Mouse (Mus musculus) mouse embryonic stem cell (cell line): ENCODE data around the gene Gpatch8.
"Not testable (repeated sequence)": the region's sequence is repeated elsewhere in the genome, so short reads cannot be mapped to it uniquely, and the experiment has no call there.

ENCODE experiments used
- in situ Hi-C, 2 experiments: fragments of 300-500 bp; cut with MboI; formaldehyde crosslinking; loops; 1 replicate in 1 of 2; 3 replicates in 1 of 2; pipeline ENCODE4 v1.14.3; 2019 to 2020; ENCODE audit warnings: low sequenced_read_pairs in 2 of 2, low pct_unique_long_range_greater_than_20kb in 1 of 2, mixed read lengths in 1 of 2; ENCODE audit not compliant: unreplicated experiment in 1 of 2

The Gpatch8 gene

DNA sequence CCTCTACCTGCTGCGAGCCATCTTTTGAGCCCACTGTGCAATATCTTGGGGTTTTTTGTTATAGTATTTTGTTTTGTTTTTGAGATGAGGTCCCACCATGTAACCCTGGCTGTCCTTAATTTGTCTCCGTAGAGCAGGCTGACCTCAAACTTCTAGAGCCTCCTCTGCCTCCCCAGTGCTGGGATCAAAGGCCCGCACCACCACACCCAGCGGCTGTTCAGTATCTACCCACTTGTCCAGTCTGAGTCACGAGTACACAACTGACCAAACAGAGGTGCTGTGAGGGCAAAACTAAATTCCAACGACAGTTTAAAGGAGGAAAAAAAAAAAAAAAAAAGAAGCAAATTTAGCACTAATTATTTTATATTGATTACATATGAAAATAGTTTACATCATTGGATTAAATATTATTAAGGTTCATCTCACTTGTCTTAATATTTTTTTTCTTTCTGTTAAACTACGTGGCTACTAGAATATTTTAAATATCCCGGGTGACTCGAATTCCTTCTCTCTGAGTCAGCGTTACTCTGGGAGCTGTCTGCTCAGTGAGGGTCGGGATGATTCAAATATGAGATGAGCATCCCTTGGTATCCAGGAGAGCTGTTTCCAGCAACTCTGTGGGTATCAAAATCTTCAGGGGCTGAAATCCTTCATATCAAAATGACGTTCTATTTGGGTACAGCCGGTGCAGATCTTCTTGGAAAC lies 20.0 kb upstream of the Gpatch8 start:
- in situ Hi-C loops = no loop called here

DNA sequence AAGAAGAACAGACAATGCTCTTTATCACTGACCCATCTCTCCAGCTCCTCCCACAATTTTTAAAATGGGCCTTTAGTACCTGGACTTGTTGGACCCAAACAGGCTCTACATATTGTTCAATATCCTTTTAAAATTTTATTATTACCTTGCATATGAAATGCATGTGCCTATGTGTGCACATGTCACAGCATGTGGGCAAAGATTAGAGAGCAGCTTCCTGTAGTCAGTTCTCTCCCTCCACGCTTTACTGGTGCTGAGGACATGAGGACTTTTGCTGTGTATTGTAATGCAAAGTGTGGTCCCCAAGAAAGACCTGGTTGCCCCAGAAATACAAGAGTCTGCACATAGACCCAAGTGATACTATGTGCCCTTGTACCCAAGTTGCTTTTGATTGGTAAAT lies 18.8 kb upstream of the Gpatch8 start:
- in situ Hi-C loops = no loop called here

DNA sequence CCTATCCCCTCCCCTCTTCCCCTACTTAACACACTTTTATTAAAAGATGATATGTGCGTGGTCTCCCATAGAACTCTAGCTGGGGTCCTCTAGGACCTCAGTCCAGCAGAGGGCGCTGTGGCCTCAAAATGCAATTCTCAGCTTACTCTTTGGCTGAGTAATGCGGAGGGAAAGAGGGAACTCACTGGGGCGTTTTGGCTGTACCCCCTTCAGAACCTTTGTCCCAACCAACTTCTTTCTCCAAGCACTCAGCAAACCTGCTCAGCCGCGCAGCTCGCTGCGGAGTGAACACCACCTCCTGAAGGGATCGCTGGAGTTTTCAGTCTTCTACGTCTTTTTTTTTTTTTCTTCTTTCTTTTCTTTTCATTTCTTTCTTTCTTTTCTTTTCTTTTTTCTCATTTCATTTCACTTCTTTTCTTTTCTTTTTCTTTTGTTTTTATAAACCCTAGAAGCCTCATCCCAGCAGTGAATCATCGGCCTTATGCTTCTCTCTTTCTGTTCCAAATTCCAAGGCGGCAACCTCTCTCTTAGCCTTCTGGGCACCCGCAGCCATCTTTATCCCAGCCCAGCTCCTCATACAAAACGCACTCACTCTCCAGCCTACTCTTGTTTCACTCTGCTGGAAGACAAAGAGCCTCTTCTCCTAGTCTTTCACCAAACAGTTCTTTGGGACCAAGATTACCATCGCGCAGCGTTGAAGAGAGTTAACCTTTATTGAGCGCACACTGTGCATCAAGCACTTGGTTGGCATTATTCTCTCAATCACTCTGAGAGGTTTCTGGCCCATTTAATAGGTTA lies 16.9 kb upstream of the Gpatch8 start:
- in situ Hi-C loops = no loop called here

DNA sequence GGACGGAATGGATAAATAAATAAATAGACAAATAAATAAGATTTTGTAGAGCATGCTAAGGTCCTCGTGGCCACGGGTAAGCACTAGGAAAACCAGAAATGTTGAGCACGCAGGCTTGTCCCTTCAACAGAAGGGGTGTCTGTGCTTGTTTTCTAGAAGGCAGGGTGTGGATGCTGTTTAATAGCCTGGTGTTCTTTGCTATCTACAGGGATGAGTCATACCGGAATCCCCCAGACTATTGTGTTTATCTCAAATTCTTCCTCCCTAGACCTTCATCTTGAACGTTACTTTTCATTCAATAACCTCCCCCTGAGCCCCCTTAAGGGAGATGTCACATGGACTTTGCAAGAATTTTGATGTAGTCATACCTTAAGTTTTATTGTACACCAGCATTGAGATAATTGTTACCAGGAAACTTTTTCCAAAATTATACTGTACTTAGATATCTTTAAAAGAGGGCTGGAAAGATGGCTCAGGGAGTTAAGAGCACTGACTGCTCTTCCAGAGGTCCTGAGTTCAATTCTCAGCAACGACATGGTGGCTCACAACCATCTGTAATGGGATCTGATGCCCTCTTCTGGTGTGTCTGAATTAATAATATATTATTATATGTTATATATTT lies 12.7 kb upstream of the Gpatch8 start:
- in situ Hi-C loops = loop anchor here in 1 of 2 experiments (5.0 kb wide), 1 partner anchor 83 kb away; no protein-coding TSS in a partner anchor

DNA sequence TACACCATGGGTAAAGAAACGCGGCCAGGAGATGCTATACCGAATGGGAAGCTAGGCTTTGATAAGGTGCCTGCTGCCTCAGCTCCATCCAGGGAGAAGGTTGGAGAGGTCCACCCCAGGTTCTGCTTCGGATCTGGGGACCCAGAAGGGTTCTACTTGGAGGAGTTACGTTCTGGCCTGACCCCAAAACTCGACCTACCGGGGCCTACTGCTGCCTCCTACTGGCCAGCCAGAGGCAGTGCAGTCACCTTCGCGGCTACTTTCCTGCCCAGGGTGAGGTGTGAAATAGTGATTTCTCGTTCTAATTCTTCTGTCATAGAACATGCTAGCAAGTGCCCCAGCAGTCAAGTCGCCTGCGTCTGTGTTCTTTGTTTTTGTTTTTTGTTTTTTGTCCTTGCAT lies 12.0 kb upstream of the Gpatch8 start:
- in situ Hi-C loops = loop anchor here in 1 of 2 experiments (5.0 kb wide), 1 partner anchor 84 kb away; no protein-coding TSS in a partner anchor

DNA sequence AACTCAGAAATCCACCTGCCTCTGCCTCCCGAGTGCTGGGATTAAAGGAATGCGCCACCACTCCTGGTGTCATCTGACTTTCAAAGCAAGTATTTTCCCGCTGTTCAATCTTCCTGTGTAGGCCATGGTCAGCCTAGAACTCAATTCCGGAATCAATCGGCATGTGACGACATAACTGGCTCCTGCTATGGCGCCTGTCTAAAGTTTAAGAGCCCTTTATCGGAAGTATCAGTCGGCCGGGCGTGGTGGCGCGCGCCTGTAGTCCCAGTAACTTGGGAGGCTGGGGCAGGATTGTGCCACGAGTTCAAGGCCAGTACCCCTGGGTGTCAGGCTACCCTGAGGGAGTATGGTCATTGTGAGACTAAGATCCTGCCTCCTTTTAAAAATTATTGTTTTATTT lies 11.5 kb upstream of the Gpatch8 start:
- in situ Hi-C loops = loop anchor here in 1 of 2 experiments (5.0 kb wide), 1 partner anchor 85 kb away; no protein-coding TSS in a partner anchor

DNA sequence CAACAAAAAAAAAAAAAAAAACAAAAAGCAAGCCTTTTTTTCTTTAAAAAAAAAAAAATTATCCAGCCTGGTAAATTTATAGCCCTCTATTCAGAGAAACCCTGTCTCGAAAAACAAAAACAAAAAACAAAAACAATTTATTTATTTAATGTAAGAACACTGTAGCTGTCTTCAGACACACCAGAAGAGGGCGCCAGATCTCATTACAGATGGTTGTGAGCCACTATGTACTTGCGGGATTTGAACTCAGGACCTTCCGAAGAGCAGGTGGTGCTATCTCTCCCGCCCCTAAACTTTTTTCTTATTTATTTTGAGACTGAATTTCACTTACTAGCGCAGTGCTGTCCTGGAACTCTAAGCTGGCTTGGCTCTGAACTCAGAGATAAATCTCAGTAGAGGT lies 11.0 kb upstream of the Gpatch8 start:
- in situ Hi-C loops = loop anchor here in 1 of 2 experiments (5.0 kb wide), 1 partner anchor 85 kb away; no protein-coding TSS in a partner anchor

DNA sequence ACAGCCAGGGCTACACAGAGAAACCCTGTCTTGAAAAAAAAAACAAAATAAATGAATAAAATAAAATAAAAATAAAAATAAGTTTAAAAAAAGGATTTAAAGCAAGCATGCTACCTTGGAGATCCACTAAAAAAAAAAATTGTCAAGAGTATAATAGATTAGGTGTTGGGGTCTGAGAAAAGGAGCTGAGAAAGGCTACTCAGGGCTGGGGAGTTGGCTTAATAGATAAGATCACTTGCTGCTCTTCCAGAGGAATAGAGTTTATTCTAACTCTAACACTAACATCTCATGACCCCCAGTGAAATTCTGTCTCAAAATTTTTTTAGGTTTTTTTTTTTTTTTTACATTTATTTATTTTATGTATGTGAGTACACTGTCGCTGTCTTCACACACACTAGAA lies 10.1 kb upstream of the Gpatch8 start:
- in situ Hi-C loops = loop anchor here in 1 of 2 experiments (5.0 kb wide), 1 partner anchor 86 kb away; no protein-coding TSS in a partner anchor

DNA sequence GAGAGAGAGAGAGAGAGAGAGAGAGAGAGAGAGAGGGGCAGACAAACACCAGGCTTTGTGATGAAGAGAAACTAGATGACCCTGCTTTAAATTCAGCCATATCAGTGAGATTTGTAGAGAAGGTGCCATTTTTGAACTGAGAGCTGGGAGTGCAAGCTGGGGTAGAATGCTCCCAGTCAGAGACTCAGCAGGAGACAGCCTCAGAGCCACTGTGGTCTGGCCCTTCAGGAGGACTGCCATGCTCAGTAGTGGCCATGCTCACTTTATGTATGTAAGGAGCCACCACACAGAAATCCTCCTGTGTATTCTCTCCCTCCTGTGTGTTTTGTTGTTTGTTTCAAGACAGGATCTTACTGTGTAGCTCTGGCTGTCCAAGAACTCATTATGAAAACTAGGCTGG lies 9.5 kb upstream of the Gpatch8 start:
- in situ Hi-C loops = loop anchor here in 1 of 2 experiments (5.0 kb wide), 1 partner anchor 87 kb away; no protein-coding TSS in a partner anchor

DNA sequence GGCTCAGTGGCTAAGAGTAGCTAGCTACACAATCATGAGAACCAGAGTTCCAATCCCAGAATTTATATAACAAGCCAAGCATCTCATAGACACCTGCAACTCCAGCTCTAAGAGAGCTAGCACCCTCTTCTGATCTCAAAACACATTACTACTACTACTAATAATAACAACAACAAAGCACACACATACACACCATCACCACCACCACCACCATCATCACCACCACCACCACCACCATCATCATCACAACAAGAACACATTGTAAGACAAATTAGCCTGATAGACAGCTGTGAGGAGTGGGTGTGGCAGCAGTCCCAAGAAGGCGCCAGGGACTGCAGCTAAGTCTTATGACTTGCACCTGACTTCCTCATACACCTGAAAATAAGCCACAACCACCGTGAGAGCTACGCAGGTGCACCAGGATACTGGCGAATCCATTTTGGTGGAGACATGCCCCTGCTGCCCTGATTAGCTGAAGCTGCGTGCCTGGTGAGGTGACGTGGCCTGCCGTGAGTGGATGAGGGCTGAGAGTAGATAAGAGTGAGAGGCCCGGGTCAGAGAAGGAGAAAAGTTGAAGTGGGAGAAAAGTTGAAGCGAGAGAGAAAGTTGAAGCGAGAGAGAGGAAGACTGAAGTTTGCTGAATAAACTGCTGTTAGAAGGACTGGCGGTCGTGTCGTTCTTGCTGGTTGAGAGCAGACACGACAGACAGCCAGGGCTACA lies 8.9 kb upstream of the Gpatch8 start:
- in situ Hi-C loops = loop anchor here in 1 of 2 experiments (5.0 kb wide), 1 partner anchor 87 kb away; no protein-coding TSS in a partner anchor

DNA sequence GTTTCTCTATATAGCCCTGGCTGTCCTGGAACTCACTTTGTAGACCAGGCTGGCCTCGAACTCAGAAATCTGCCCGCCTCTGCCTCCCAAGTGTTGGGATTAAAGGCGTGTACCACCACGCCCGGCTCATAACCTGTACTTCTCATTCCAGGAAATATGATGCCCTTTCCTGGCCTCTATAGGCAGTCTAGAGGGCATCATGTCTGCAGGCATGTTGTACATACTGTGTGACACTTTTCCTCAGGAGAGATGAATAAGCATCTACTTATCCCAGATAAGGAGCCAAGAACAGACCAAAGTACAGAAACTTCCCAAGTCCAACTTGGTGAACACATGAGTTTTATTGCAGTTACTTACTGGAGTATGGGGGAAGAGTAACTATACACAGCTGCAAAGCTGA lies 2.5 kb upstream of the Gpatch8 start:
- in situ Hi-C loops = no loop called here

DNA sequence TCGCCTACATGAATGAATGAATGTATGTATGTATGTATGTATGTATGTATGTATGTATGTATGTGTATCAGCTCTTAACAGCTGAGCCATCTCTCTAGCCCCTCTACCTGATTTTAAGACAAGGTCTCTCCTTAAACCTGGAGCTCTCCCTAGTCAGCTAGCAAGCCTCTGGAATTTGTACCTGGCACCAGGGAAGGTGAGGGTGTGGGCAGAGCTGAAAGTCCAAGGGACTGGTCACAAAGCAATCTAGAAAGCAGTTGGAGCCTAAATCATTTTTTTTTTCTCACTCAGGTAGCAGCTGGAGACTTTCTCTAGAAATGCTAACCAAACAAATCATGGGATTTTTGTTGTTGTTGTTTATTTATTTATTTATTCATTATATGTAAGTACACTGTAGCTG lies 1.2 kb upstream of the Gpatch8 start:
- in situ Hi-C loops = no loop called here

DNA sequence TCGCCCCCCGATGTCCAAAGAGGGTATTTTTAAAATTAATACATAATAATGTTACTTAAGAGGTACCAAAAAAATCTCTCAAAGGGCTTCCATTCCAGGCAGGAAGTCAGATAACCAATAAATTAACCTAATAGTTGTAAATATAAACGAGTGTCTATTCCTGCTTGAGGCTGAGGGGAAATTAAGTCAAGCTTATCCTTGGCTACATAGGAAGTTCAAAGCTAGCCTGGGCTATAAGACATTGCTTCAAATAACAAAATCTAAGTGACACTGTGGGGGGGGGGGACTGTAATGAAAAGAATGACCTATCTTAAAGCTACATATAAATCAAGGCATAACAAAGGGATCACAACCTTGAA lies 503 bp upstream of the Gpatch8 start:
- in situ Hi-C loops = no loop called here

DNA sequence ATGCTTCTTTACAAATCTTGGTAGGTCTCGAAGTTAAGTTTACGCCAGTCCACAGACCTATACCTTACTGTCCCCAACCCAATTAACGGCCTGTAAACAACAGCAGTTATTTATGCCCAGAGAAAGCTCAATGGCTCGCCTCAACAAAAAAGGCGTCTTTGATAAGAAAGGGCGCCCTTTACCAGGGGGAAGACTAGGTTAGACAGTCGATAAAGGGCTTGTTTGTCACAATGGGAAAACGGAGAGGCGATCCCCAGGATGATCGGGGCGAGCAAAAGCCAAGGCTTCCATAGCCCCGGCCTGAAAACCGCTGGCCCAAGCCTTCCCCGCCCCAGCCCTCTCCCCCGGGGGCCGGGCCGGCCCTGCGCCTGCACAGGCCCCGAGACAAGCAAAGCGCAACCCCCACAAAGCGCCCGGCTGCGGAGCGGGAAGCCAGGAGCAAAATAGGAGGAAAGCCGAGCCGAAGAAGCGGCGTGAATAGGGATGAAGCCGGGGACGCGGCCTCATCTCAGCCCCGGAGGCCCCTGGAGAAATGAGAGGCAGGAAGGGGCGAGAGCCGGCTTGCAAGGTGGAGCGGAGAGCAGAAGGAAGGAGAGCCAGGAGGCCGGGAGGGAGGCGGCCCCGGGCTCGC lies 677 bp downstream of the Gpatch8 start:
- in situ Hi-C loops = no loop called here

DNA sequence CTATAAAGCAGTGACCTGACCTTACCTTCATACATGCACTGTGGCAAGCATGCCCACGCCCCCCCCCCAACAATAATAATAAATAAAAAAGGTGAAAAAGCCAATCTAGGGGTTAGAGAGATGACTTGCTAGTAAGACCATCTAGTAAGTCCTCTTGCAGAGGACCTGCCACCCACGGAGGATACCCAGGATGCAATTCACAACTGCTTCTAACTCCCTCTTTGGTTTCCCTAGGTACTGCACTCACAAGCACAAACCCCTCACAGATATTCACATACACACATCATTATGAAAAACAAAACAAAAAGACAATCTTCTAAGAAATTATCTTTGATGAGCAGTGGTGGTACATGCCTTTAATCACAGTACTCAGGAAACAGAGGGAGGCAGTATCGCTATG lies 4.1 kb downstream of the Gpatch8 start:
- in situ Hi-C loops = no loop called here

DNA sequence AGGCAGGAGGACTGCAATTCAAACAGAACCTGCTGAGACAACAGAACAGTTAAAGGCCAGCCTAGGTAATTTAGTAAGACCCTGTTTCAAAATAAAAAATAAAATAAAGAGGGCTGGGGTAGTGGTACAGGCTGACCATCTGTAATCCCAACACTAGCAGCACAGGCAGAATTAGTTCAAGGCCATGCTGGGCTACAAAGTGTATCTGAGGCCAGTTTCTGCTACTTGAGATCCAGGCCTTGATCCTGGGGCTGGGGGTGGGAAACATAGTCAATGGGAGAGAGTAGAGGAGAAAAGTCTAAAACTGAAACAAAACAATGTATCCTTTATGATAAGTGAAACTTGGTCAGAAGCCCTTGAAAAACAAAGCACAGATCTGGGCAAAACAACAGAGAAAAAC lies 5.0 kb downstream of the Gpatch8 start:
- in situ Hi-C loops = no loop called here

DNA sequence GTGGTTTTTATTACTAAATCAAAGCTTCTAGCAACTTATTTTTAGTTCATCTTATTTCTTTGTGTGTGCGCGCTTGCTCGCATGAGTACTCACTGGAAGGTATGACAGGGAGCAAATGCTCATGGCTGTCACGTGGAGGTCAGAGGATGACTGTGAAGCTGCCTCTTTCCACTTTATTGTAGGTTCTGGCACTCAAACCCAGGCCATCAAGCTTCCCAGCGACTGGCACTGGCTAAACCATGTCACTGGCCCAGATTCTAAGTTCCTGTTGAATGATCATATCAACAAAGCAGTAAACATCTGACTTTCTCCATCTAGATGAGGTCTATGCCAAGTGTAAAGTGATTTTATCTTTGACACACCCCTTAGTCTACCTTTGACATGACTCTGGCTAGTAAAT lies 14.7 kb downstream of the Gpatch8 start:
- in situ Hi-C loops = no loop called here

DNA sequence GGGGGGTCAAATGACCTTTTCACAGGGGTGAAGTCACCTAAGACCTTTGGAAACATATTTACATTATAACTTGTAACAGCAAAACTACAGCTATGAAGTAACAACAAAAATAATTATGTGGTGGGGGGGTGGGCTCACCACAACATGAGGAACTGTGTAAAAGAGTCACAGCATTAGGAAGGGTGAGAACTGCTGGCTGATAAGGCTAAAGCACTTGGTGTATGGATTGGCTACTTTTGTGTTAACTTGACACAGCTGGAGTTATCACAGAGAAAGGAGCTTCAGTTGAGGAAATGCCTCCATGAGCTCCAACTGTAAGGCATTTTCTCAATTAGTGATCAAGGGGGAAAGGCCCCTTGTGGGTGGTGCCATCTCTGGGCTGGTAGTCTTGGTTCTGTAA lies 15.9 kb downstream of the Gpatch8 start:
- in situ Hi-C loops = not testable (repeated sequence)
